Mouse (Mus musculus): Measurements from ENCODE around the gene Lrrn3. TPM values are rescaled to one million over a fixed set of nuclear protein-coding genes. Genes with fewer than 3 reads are reported as not detected.

Gene Lrrn3
- polyA plus RNA-seq, 1 experiment from 2014 or later = 6.0 TPM

DNA sequence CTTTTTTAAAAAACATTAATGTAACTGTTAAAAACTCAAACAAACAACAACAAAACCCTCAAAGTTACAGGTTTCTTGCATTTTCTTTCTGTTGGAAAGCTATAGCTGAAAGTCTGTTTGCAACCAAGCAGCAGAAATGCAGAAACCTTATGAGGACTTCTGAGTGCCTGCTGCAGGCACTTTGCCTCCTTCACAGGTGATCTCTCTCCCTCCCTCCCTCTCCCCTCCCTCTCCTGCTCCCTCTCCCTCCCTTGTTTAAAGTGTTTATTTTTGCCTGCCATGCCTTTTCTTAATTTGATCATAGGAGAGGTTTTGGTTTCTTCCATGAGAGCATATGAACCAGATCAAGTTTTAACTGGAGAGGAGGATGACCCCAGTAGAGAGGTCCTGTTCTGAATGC is 69.6 kb downstream of the Lrrn3 start:
- ATAC-seq (replicated peaks; ENCODE audit: low FRiP score) (no peak), DNase-seq (ENCODE audit: low spot score) (no peak)
- H3K9ac ChIP-seq (ENCODE audit: low read depth, low read length) = no peak overlapping the region
- H3K27ac ChIP-seq (ENCODE audit: low read depth, low read length) = peak overlapping the region; percentile 48; the same call in 1 of the 2 replicates
- no peaks in the 10 kb centered on the region for H3K9me3 ChIP-seq (ENCODE audit: control insufficient read depth, low read length)
- no peaks in the 10 kb centered on the region for H3K4me1 ChIP-seq (replicated peaks; ENCODE audit: control insufficient read depth, insufficient read depth, low read length)
- H3K4me3 ChIP-seq (ENCODE audit: low read depth, low read length) = no peak overlapping the region
- no peak overlapping the region for H3K4me2 ChIP-seq
- H3K27me3 ChIP-seq (replicated peaks; ENCODE audit: control insufficient read depth, insufficient read depth, low read length) = no peaks in the 10 kb centered on the region
- no peaks in the 10 kb centered on the region for H3K36me3 ChIP-seq (ENCODE audit: control insufficient read depth, insufficient read depth, low read length)

DNA sequence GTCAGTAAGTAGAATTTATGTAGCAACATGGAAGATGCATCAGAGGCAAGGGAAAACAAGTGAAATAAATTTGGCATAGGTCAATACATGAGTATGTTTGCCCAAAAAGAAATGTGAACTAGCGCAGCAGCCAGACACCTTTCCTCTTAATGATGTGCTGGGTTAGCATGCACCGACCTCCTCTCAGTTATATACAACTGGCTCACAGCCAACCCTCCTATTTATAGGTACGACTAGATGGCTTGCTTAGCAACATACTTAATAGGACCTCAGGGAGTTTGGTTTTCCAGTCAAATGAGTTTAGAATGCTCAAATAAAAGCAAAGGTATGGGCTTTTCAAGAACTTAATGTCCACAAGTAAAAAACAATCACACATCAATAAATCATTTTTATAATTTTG is 76.8 kb downstream of the Lrrn3 start:
- DNase-seq (ENCODE audit: low spot score) = no peak
- no peaks in the 10 kb centered on the region for H3K27me3 ChIP-seq (replicated peaks; ENCODE audit: control insufficient read depth, insufficient read depth, low read length)
- H3K9me3 ChIP-seq (ENCODE audit: control insufficient read depth, low read length) = no peaks in the 10 kb centered on the region
- no peaks in the 10 kb centered on the region for H3K36me3 ChIP-seq (ENCODE audit: control insufficient read depth, insufficient read depth, low read length)
- no peak overlapping the region for H3K9ac ChIP-seq (ENCODE audit: low read depth, low read length)
- H3K4me2 ChIP-seq = no peak overlapping the region
- no peak overlapping the region for H3K27ac ChIP-seq (ENCODE audit: low read depth, low read length)
- no peak overlapping the region for H3K4me3 ChIP-seq (ENCODE audit: low read depth, low read length)
- WGBS = 74% methylated on average over 3 of the region's 3 CpGs
- H3K4me1 ChIP-seq (replicated peaks; ENCODE audit: control insufficient read depth, insufficient read depth, low read length) = no peaks in the 10 kb centered on the region
- no peak for ATAC-seq (replicated peaks; ENCODE audit: low FRiP score)

DNA sequence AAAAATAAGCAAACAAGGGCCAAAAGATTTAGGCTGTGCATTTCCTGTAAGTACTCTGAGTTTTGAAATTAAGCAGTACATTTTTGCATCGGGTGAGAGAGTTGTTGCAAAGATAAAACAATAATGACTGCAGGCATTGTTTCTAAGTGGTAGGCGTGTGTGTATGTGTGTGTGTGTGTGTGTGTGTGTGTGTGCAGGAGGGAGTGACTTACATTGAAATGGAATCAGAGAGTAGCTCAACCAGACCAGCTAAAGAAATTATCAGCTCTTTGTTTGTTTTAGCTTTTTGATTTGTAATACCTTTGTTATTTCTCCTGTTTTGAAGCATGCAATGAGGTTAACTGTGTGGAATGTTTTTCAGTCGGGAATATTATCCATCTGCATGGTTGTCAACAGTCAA is 84.3 kb downstream of the Lrrn3 start:
- ATAC-seq (replicated peaks; ENCODE audit: low FRiP score) = no peak
- H3K4me3 ChIP-seq (ENCODE audit: low read depth, low read length) = no peak overlapping the region
- H3K9me3 ChIP-seq (ENCODE audit: control insufficient read depth, low read length) = no peaks in the 10 kb centered on the region
- H3K4me1 ChIP-seq (replicated peaks; ENCODE audit: control insufficient read depth, insufficient read depth, low read length) = no peaks in the 10 kb centered on the region
- no peak overlapping the region for H3K9ac ChIP-seq (ENCODE audit: low read depth, low read length)
- no peaks in the 10 kb centered on the region for H3K36me3 ChIP-seq (ENCODE audit: control insufficient read depth, insufficient read depth, low read length)
- DNase-seq (ENCODE audit: low spot score) = no peak
- H3K27me3 ChIP-seq (replicated peaks; ENCODE audit: control insufficient read depth, insufficient read depth, low read length) = no peaks in the 10 kb centered on the region
- no peak overlapping the region for H3K4me2 ChIP-seq
- WGBS = 71% methylated on average over 3 of the region's 3 CpGs
- no peak overlapping the region for H3K27ac ChIP-seq (ENCODE audit: low read depth, low read length)
